Mouse (Mus musculus) G1E (cell line): Measurements from ENCODE around the gene Hsd17b1. TPM values are rescaled to one million over a fixed set of nuclear protein-coding genes. Genes with fewer than 3 reads are reported as not detected.

Experiments used
- ATAC-seq: 2 replicates; pipeline ENCODE4 v1.8.0; 2016; ENCODE audit warnings: mild to moderate bottlenecking; ENCODE audit not compliant: insufficient number of reproducible peaks, poor library complexity, low FRiP score, severe bottlenecking; ENCODE audit errors: extremely low read depth
- DNase-seq: peaks from one replicate; pipeline ENCODE4 v3.0.0; 2012; ENCODE audit warnings: low spot score
- H3K27me3 ChIP-seq: 2 replicates; pipeline ENCODE4 v1.6.1; 2012; ENCODE audit warnings: mild to moderate bottlenecking, low read length, inconsistent platforms; ENCODE audit not compliant: insufficient read depth
- H3K36me3 ChIP-seq: replicated peaks from 2 replicates; pipeline ENCODE3; 2012; ENCODE audit warnings: mild to moderate bottlenecking, inconsistent platforms
- H3K4me1 ChIP-seq: 2 replicates; pipeline ENCODE4 v1.6.1; 2012; ENCODE audit warnings: low read depth, low read length, inconsistent platforms, mixed read lengths; ENCODE audit not compliant: insufficient read depth
- H3K4me3 ChIP-seq: 2 replicates; pipeline ENCODE4 v1.5.1; 2012; ENCODE audit warnings: low read depth, mild to moderate bottlenecking, inconsistent platforms, low read length, moderate library complexity, mixed read lengths
- H3K9me3 ChIP-seq: replicated peaks from 2 replicates; pipeline ENCODE4 v1.6.1; 2012; ENCODE audit warnings: inconsistent platforms
- CTCF ChIP-seq: IDR thresholded peaks from 2 replicates; pipeline ENCODE4 v1.5.1; 2012; ENCODE audit warnings: low read depth, low read length, inconsistent platforms, mixed read lengths
- GATA1 ChIP-seq: IDR thresholded peaks from 2 replicates; pipeline ENCODE4 v1.6.1; 2012; ENCODE audit warnings: borderline replicate concordance, low read length, inconsistent platforms, mixed read lengths
- GATA2 ChIP-seq: IDR thresholded peaks from 2 replicates; pipeline ENCODE4 v1.6.1; 2012; ENCODE audit warnings: low read depth, low read length, inconsistent platforms, borderline replicate concordance
- POLR2AphosphoS5 ChIP-seq: IDR thresholded peaks from 2 replicates; pipeline ENCODE4 v1.6.1; 2012; ENCODE audit warnings: low read depth, low read length, inconsistent platforms; ENCODE audit not compliant: insufficient replicate concordance
- TAL1 ChIP-seq: conservative IDR thresholded peaks from 2 replicates; pipeline ENCODE4 v1.6.1; 2012; ENCODE audit warnings: low read depth, low read length, inconsistent platforms, mixed read lengths
- polyA plus RNA-seq: library from polyadenylated mRNA; stranded (reverse); fragments of >175 nt; gene quantifications from 2 replicates; pipeline ENCODE4 v1.2.3, GENCODE M21; 2012
- total RNA-seq, 2 experiments: library from RNA; stranded (forward) in 1 of 2; stranded (reverse) in 1 of 2; fragments of 200-1000 nt in 1 of 2; fragments of >200 nt in 1 of 2; fragmentation: Nextera tagmentation in 1 of 2; gene quantifications; 2 replicates each; pipeline ENCODE4 v1.2.3; 2014 to 2017

Gene Hsd17b1
- total RNA-seq (2014; fragmentation: Nextera tagmentation) (not detected in 2 replicates), total RNA-seq (2017) (0.44 and 0.76 TPM in 2 replicates), polyA plus RNA-seq (0.12 and 0.20 TPM in 2 replicates)

DNA sequence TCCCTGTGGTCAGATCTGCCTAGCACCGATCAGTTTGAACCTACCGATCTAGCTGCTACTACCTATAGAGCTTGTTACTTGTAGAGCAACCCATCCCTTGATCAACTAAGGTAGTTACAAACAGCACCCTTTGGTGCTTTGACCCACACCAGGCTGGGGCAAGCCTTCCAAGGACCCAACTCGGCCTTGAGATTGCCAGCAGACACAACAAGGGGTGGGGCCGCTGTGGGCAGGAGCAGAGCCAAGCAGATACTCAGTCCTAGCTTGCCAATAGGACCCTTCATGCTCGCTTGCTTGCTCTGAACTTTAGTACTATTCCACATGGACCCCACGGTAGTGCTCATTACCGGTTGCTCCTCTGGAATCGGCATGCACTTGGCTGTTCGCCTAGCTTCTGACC, at the start of gene Hsd17b1:
TSS of gene Hsd17b1 (plus strand) at position 291 of the 400 bp plus-strand sequence.
- Histone ChIP-seq H3K4me1 (peaks cover 39% of the 10 kb centered on the region), H3K36me3 (peaks cover 23% of the 10 kb centered on the region), H3K27me3 (peaks cover 26% of the 10 kb centered on the region), H3K4me3 (no peak within 1 kb of the TSS), H3K9me3 (no peaks in the 10 kb centered on the region)
- TF ChIP-seq TAL1 (no peak), GATA1 (no peak), GATA2 (no peak), POLR2AphosphoS5 (no peak), CTCF (no peak)
- ATAC-seq (no peak), DNase-seq (no peak)

DNA sequence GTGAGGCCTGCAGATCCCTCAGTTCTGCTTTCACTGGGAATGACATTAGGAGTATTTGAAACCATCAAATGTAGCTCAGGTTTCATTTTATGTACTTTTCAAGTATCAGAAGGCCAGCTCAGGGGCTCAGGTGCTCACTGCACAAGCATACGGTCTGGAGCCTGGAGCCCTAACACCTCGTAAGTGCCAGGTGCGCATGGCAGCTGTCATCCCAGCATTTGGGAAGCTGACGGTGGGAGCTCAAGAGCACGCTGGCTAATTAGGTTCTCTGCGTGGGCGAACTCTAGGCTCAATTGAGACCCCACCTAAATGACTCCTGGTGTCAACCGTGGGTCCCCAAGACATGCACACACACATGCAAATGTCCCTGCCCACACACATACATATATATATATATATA, 48.9 kb upstream of the Hsd17b1 start:
- ATAC-seq (no peak), DNase-seq (no peak)
- H3K9me3 ChIP-seq, result no peaks in the 10 kb centered on the region
- H3K36me3 ChIP-seq, result peaks cover 90% of the 10 kb centered on the region
- TF ChIP-seq TAL1 (no peak), POLR2AphosphoS5 (no peak), CTCF (no peak), GATA1 (no peak), GATA2 (no peak)
- no peaks in the 10 kb centered on the region for H3K27me3 ChIP-seq
- no peak overlapping the region for H3K4me3 ChIP-seq
- no peaks in the 10 kb centered on the region for H3K4me1 ChIP-seq

DNA sequence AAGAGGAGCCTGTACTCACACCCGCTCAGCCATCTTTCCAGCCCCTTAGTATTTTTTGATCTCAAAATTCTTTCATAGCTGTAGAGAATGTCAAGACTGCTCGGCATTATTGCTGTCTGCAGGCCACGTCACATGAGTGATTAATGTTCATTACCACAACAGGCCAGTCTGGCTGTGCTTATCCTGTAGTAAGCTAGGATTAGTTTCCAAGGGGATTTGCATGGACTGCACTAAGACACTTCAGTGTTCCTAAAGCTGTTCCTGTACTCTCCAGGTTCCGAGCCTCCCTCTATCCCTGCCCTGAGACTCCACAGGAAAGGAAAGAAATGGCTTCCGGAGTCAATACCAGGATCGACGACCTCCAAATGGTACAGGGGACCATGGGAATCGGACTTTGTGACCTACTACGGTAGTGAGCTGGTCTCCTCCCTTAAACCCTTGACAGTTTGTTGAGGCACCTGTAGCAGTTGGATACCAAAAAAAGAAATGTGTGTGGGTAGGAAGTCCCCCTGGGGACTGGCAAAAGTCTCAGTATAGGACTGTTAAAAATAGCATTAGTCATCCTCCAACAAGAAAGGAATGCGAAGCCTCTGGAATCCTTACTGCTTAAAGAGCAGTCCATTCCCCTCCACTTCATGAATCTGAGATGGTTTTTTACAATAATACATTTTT, 47.9 kb upstream of the Hsd17b1 start:
- no peaks in the 10 kb centered on the region for H3K9me3 ChIP-seq
- no peaks in the 10 kb centered on the region for H3K27me3 ChIP-seq
- no peak for TF ChIP-seq POLR2AphosphoS5
- no peak for TF ChIP-seq GATA1
- no peak for TF ChIP-seq GATA2
- no peak for TF ChIP-seq TAL1
- no peak for TF ChIP-seq CTCF
- H3K36me3 ChIP-seq, result peaks cover 92% of the 10 kb centered on the region
- no peaks in the 10 kb centered on the region for H3K4me1 ChIP-seq
- no peak for DNase-seq
- no peak for ATAC-seq
- no peak overlapping the region for H3K4me3 ChIP-seq

DNA sequence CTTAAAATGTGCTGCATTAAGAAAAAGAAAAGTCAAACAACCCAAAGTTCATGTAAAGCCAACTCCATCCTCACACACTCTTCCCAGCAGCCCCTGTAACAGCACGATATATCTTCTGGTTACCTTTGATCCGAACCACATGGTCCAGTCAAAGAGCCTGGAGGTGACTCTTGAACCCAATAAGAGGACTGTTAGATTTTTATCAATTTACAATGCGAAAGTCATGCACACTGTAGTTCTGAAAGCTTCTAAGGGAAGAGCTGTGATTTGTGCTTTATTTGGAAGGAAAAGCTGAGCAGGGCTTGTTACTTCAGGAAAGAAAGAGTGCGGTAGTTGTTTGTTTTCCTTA, 47.4 kb upstream of the Hsd17b1 start:
- ATAC-seq (no peak), DNase-seq (no peak)
- Histone ChIP-seq H3K36me3 (peaks cover 92% of the 10 kb centered on the region), H3K4me3 (no peak overlapping the region), H3K27me3 (no peaks in the 10 kb centered on the region), H3K9me3 (no peaks in the 10 kb centered on the region), H3K4me1 (no peaks in the 10 kb centered on the region)
- TF ChIP-seq GATA2 (no peak), TAL1 (no peak), GATA1 (no peak), CTCF (no peak), POLR2AphosphoS5 (no peak)

DNA sequence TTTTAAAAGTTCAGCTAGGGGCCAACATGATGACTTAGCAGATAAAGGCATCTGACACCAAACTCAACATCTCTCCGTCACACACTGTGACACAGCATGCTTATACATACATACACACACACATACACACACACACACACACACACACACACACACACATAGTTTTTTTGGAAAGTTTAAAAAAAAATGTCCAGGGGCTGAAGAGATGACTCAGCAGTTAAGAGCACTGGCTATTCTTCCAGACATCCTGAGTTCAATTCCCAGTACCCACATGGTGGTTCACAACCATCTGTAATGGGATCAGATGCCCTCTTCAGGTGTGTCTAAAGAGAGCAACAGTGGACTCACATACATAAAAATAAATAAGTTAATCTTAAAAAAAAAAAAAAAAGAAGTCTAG, 46.7 kb upstream of the Hsd17b1 start:
- Histone ChIP-seq H3K36me3 (peaks cover 93% of the 10 kb centered on the region), H3K9me3 (no peaks in the 10 kb centered on the region), H3K27me3 (no peaks in the 10 kb centered on the region), H3K4me3 (no peak overlapping the region), H3K4me1 (no peaks in the 10 kb centered on the region)
- ATAC-seq (no peak), DNase-seq (no peak)
- TF ChIP-seq GATA2 (no peak), CTCF (no peak), TAL1 (no peak), POLR2AphosphoS5 (no peak), GATA1 (no peak)

DNA sequence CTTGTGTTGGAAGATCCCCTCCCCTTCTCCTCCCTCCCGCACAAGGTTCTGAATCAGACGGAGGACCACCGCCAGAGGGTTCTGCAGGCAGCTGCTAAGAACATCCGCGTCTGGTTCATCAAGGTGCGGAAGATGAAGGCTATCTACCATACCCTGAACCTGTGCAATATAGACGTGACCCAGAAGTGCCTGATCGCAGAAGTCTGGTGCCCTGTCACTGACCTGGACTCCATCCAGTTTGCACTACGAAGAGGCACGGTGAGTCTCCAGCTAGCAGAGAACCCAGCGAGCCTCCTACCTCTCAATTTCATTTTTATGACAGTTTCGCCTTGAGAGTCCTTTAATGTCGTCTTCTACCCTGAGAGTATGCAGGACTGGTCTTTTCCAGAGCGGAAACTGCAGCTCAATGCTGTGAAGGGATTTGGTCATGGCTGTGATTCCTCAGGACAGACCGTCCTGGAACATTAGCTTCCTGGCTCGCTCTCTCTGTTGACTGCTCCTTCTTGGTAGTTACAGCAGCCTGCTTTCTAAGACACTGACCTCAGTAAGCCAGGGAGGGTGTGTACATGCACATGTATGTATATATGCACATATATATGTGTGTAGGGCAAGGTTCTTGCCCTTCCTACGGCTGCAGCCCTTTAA, 44.2 kb upstream of the Hsd17b1 start:
- Histone ChIP-seq H3K4me3 (no peak overlapping the region), H3K4me1 (no peaks in the 10 kb centered on the region), H3K9me3 (no peaks in the 10 kb centered on the region), H3K27me3 (no peaks in the 10 kb centered on the region), H3K36me3 (peaks cover 93% of the 10 kb centered on the region)
- no peak for DNase-seq
- TF ChIP-seq GATA2, result no peak
- TF ChIP-seq TAL1, result no peak
- no peak for TF ChIP-seq GATA1
- TF ChIP-seq CTCF, result no peak
- TF ChIP-seq POLR2AphosphoS5, result no peak
- no peak for ATAC-seq
